Mouse (Mus musculus) gastrocnemius, postnatal 36 days (tissue): ENCODE results near the gene Sytl4. TPM values are rescaled to one million over a fixed set of nuclear protein-coding genes. Genes with fewer than 3 reads are reported as not detected.

Experiments used
- DNase-seq, 2 experiments: peaks; one replicate each; pipeline ENCODE4 v3.0.0; 2022
- intact Hi-C: fragments of 180-260 bp; cut with DNase I; formaldehyde crosslinking; loops from one replicate; pipeline ENCODE4 v1.15.1; 2025
- long read RNA-seq, 2 experiments: library from polyadenylated mRNA; stranded (forward); transcript quantifications; one replicate each; pipeline ENCODE4 v2.0.0; 2021
- total RNA-seq, 2 experiments: library from RNA; stranded (reverse); gene quantifications; 2 replicates each; pipeline ENCODE4 v1.2.3; 2021

Gene Sytl4
- total RNA-seq, result under 1 TPM; 0.49 to 0.66 TPM
- long read RNA-seq, experiment 1, partial matches to known transcripts, result 0 of 1 reads
- long read RNA-seq, experiment 1, other reads (novel, unspliced or antisense), result 0 of 1 reads
- long read RNA-seq, experiment 2, result 0 reads

- DNase-seq, result peak; percentile 6 to 10
- intact Hi-C loops, result no loop called here
These were observed at the start of gene Sytl4 for GRCm38 (mm10) chrX:133981231-133982002. Gene Sytl4 (minus strand): TSS chrX:133981812.

GRCm38 (mm10) chrX:134020664-134021063, 39.1 kb upstream of the Sytl4 start:
- intact Hi-C loops, result loop anchor here (5.0 kb wide), 1 partner anchor 88 kb away; no protein-coding TSS in a partner anchor
- DNase-seq, result no peak

DNA sequence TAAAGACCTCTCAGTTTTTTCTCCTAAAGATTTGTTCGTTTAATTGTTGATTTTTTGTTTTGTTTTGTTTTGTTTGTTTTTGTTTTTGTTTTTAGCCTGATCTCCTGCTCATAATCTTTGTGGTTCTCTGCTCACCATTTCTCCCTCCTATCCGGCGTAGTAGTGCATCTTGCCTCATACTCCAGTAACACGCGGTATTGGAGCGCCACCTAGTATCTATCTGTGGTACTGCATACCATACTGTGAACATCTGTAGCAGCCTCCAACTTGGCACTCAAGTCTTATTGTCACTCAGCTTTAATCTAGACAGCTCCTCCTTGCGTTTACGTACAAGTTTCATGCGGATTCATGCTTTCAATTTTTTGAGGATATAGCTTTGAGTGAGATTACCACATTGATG, 37.4 kb upstream of the Sytl4 start:
- DNase-seq, result peak; percentile 18 to 48
- intact Hi-C loops, result loop anchor here (10.0 kb wide), 1 partner anchor 234 kb away; no protein-coding TSS in a partner anchor

GRCm38 (mm10) chrX:133995866-133996265, 14.3 kb upstream of the Sytl4 start:
- intact Hi-C loops, result no loop called here
- DNase-seq, result no peak

DNA sequence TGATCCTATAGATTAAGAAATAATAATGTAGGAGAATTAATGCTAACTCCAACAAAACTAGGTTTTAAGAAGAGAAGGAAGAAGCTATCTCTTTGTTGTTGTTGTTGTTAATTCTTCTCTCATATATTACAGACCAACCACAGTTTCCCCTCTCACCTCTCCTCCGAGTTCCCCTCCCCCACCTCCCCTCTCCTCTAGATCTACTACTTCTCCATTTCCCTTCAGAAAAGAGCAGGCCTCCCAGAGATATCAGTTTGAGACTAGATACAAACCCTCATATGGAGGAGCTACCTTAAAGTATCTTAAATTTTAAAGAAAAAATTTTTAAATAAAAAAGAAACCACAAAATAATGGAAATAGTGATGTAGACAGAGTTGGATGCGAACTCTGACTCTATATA, 17.0 kb downstream of the Sytl4 start:
- intact Hi-C loops, result no loop called here
- no peak for DNase-seq

GRCm38 (mm10) chrX:133960617-133961016, 21.0 kb downstream of the Sytl4 start:
- DNase-seq, result no peak
- intact Hi-C loops, result no loop called here

DNA sequence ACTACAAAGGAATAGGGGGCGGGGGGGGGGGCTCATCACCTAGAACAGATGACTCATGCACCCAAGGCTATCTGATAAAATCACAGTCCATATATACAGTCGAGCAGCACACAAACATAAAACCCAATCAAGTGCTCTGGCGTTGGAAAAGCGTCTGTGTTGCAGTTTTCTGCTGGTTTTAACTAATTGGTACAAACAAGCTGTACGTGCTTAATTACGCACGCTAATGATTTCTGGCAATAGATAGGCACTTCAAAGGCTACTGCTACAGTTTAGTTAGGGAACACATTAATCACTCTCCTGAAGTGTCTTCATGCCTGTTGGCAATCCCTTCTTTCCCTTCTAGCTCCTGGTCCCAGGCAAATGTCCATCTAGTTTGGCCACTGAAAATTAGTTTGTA, 27.0 kb downstream of the Sytl4 start:
- no peak for DNase-seq
- intact Hi-C loops, result no loop called here

- intact Hi-C loops, result loop anchor here (1.0 kb wide), 1 partner anchor 71 kb away; no protein-coding TSS in a partner anchor
- DNase-seq, result no peak
These were observed 34.2 kb downstream of the Sytl4 start for GRCm38 (mm10) chrX:133947427-133947826.

DNA sequence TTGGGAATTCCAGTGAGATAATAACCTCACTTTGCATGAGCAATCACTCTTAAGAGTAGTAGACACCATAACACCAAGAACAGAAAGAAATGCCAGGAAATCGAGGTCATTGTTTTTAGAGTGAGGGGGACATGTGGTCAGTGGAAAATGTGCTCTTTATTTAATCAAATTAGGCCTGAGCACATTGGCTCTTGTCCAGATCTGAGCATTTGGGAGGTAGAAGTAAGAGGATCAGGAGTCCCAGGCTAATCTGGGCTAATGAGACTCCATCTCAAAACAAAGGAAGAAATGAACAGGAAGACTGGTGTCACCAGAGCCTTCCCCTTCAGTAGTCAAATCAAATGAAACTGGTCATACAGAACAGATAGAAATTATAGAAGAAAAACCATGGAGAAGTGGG, 42.1 kb downstream of the Sytl4 start:
- no peak for DNase-seq
- intact Hi-C loops, result no loop called here

DNA sequence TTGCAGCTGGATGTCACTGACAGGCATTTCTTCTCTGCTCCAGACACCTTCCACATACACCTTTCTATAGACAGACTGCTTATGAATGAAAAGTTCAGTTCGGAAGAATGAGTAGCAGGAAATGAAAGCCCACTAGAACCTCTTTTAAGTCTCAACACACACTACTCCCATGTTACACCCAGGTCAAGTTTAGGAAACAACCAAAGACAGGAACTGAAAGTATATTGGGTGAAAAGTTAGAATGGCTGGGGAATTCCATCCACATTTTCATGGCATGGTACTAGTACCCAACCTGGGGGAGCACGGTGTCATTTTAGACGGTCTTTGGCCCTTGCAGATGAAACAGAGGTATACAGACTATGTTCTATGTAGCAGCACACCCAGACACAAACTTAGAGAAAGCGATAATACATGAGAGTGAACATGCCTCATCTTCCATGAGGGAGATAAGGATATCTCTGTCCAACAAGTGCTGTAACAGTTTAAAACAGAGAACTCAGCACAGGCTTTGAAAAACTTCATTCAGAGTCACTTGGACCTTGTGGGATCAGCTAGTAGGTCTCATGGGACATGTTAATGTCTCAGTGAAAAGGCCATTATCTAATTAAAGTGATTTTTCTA, 44.9 kb downstream of the Sytl4 start:
- DNase-seq, result no peak
- intact Hi-C loops, result no loop called here

- no peak for DNase-seq
- intact Hi-C loops, result loop anchor here (5.0 kb wide), 1 partner anchor 91 kb away; no protein-coding TSS in a partner anchor
These were observed 50.2 kb downstream of the Sytl4 start for GRCm38 (mm10) chrX:133931302-133932013.

DNA sequence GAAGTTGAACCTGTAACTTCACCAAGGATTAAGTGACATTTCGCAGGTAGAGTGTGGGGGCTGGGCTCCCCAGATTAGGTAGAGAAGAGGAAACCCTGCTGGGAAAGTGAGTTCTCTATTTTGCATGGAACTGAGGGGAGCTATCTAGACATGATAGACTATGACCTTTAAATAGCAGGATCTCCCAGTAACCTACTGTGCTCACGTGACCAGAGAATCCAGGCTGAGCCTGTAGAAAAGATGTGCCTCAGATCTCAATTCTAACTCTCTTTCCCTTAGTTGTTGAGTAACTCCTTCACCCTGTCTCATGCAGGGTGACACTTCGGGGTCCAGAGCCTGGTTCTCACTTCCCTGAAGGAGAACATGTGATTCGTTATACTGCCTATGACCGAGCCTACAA, 54.9 kb downstream of the Sytl4 start:
- intact Hi-C loops, result no loop called here
- DNase-seq, result no peak

GRCm38 (mm10) chrX:133921187-133921586, 60.4 kb downstream of the Sytl4 start:
- no peak for DNase-seq
- intact Hi-C loops, result no loop called here

- DNase-seq, result no peak
- intact Hi-C loops, result no loop called here
These were observed 67.4 kb downstream of the Sytl4 start for GRCm38 (mm10) chrX:133914219-133914618.

GRCm38 (mm10) chrX:133913006-133913405, 68.6 kb downstream of the Sytl4 start:
- intact Hi-C loops, result no loop called here
- no peak for DNase-seq

- intact Hi-C loops, result no loop called here
- no peak for DNase-seq
These were observed 70.1 kb downstream of the Sytl4 start for GRCm38 (mm10) chrX:133911397-133912103.

- intact Hi-C loops, result no loop called here
- no peak for DNase-seq
These were observed 73.4 kb downstream of the Sytl4 start, which contains the start of gene Srpx2 for GRCm38 (mm10) chrX:133908261-133908660. Gene Srpx2 (plus strand): TSS chrX:133908426.

DNA sequence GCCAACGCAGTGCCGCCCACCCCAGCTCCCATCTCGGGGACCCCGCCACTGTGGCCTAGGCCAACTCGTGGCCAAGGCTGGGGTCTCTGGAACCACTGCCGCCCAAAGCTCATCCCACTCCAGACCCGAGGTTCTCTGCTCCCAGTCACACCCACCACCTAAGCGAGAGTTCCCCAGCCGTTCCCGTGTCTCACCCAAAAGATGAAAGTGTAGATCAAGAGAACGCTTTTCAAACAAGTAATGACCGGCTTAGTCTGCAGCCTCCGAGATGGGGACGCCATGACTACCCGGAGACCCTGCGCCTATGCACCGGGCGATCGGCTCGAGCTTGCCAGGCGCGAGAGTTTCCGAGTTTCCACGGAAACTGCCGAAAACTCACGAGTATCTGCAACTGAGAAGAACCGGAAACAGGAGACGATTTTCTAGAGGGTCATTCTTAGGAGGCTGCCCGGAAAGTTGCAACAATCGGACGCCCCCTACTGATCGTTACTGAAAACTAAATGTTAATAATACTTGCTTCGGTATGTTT, 83.5 kb downstream of the Sytl4 start, which contains the start of gene Tspan6:
Tspan6 (minus strand) TSS at position 416 of the 529 bp plus-strand sequence.
- intact Hi-C loops, result loop anchor here (5.0 kb wide), 1 partner anchor 111 kb away; no protein-coding TSS in a partner anchor
- DNase-seq, result peak; percentile 57 to 70

GRCm38 (mm10) chrX:133888111-133888510, 93.5 kb downstream of the Sytl4 start:
- no peak for DNase-seq
- intact Hi-C loops, result no loop called here

- no peak for DNase-seq
- intact Hi-C loops, result no loop called here
These were observed 94.3 kb downstream of the Sytl4 start for GRCm38 (mm10) chrX:133887308-133887707.
